In the genomic region with DNA sequence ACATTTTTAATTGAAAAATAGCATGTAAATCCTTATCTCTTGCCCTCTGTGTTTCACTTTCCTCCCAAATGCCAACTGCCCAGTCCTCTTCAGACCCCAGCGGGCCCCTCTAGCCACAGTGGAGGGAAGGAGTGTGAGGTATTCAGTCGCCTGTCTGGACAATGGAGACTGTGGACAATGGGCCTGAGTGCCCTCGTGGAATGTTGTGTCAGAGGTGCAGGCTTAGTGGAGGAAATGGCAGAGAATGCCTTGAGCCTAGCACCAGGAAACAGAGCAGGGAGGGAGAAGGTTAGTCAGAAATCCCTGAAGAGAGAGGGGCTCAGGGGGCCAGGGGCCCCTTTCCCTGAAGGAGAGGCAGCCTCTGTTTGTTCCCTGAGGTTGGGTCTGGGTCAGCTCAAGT, we compare ENCODE assay signal across 11 mouse cellular contexts.
DNase-seq lines count a peak whose midpoint lies in the region; ATAC-seq lines count a peak whose summit lies in the region.
"Had no signal": no experiment of that assay in that cellular context is flagged by ENCODE, and none has a peak within 500 bp of the region (broad histone marks: within the 10 kb centered on the region; RNA-seq: fewer than 3 reads in every experiment).

No protein-coding gene starts in this region.

- H3K27me3 ChIP-seq in heart, embryonic 15.5 days = no peaks in the 10 kb centered on the region
- no peaks in the 10 kb centered on the region for H3K27me3 ChIP-seq in midbrain, embryonic 10.5 days (ENCODE audit: low read depth, poor library complexity, severe bottlenecking)
- no peaks in the 10 kb centered on the region for H3K27me3 ChIP-seq in midbrain, embryonic 14.5 days (ENCODE audit: control insufficient read depth, insufficient read depth, low read length)
- no peaks in the 10 kb centered on the region for H3K27me3 ChIP-seq in embryonic facial prominence, embryonic 13.5 days

- H3K4me3 ChIP-seq in heart, embryonic 15.5 days = no peak overlapping the region
- H3K4me3 ChIP-seq in midbrain, embryonic 10.5 days = no peak overlapping the region
- no peak overlapping the region for H3K4me3 ChIP-seq in midbrain, embryonic 14.5 days (replicated peaks; ENCODE audit: low read depth, low read length)
- no peak overlapping the region for H3K4me3 ChIP-seq in embryonic facial prominence, embryonic 13.5 days
- H3K4me3 ChIP-seq: layer of hippocampus, adult 2 months had no signal

- DNase-seq in heart, adult 18-20 months = no peak
- peak; percentile 68 for DNase-seq in midbrain, embryonic 10.5 days (ENCODE audit: low spot score)
- no peak for DNase-seq in midbrain, embryonic 14.5 days
- DNase-seq in retina, embryonic 14.5 days (ENCODE audit: low spot score) = peak; percentile 46
- DNase-seq in left cerebral cortex, postnatal 36 days (ENCODE audit: low spot score in 2 of 2) = no peak
- DNase-seq: liver had no signal

- ATAC-seq in heart, embryonic 15.5 days (replicated peaks; ENCODE audit: insufficient number of reproducible peaks, insufficient read depth, low FRiP score, low read depth) = no peak
- ATAC-seq in midbrain, embryonic 14.5 days (ENCODE audit: low FRiP score, low TSS enrichment) = no peak
- ATAC-seq in embryonic facial prominence, embryonic 13.5 days (ENCODE audit: insufficient number of reproducible peaks, insufficient read depth, low FRiP score, low TSS enrichment, low read depth) = no peak
- ATAC-seq in inflammation-experienced regulatory T-cells, adult 6 months = no peak

- H3K9me3 ChIP-seq in heart, embryonic 15.5 days (replicated peaks) = no peaks in the 10 kb centered on the region
- H3K9me3 ChIP-seq in midbrain, embryonic 10.5 days (replicated peaks) = no peaks in the 10 kb centered on the region; the same call in 1 of the 2 replicates
- no peaks in the 10 kb centered on the region for H3K9me3 ChIP-seq in midbrain, embryonic 14.5 days (ENCODE audit: control insufficient read depth, low read length)
- 0 out of 2 replicates have a peak, but pooled peaks cover 6% of the 10 kb centered on the region for H3K9me3 ChIP-seq in embryonic facial prominence, embryonic 13.5 days

- H3K9ac ChIP-seq in heart, embryonic 15.5 days = no peak overlapping the region
- no peak overlapping the region for H3K9ac ChIP-seq in midbrain, embryonic 14.5 days (replicated peaks; ENCODE audit: low read length)
- H3K9ac ChIP-seq in embryonic facial prominence, embryonic 13.5 days = no peak overlapping the region
- H3K9ac ChIP-seq: hindbrain, embryonic 14.5 days had no signal

- peaks cover 61% of the 10 kb centered on the region for H3K4me1 ChIP-seq in heart, embryonic 15.5 days (replicated peaks)
- H3K4me1 ChIP-seq in midbrain, embryonic 10.5 days = peaks cover 65% of the 10 kb centered on the region
- H3K4me1 ChIP-seq in midbrain, embryonic 14.5 days (ENCODE audit: control insufficient read depth, insufficient read depth, low read length) = peaks cover 5% of the 10 kb centered on the region; the same call in 1 of the 2 replicates
- H3K4me1 ChIP-seq in embryonic facial prominence, embryonic 13.5 days = peaks cover 59% of the 10 kb centered on the region

- H3K36me3 ChIP-seq in heart, embryonic 15.5 days = no peaks in the 10 kb centered on the region
- no peaks in the 10 kb centered on the region for H3K36me3 ChIP-seq in midbrain, embryonic 10.5 days
- no peaks in the 10 kb centered on the region for H3K36me3 ChIP-seq in midbrain, embryonic 14.5 days (ENCODE audit: control insufficient read depth, insufficient read depth, low read length)
- H3K36me3 ChIP-seq in embryonic facial prominence, embryonic 13.5 days = no peaks in the 10 kb centered on the region

- H3K27ac ChIP-seq in heart, embryonic 15.5 days = peak overlapping the region; percentile 55; the same call in 1 of the 2 replicates
- H3K27ac ChIP-seq in midbrain, embryonic 10.5 days (replicated peaks) = peak overlapping the region; percentile 85
- H3K27ac ChIP-seq in midbrain, embryonic 14.5 days (replicated peaks; ENCODE audit: low read depth, low read length) = no peak overlapping the region; the same call in 1 of the 2 replicates
- H3K27ac ChIP-seq in embryonic facial prominence, embryonic 13.5 days = peak overlapping the region; percentile 49
- H3K27ac ChIP-seq: hindbrain, embryonic 14.5 days; layer of hippocampus, adult 2 months had no signal

- intact Hi-C loops in left cerebral cortex, postnatal 36 days (cut with DNase I) = no loop called here

- no peak overlapping the region for H3K4me2 ChIP-seq in heart, embryonic 15.5 days
- H3K4me2 ChIP-seq in midbrain, embryonic 14.5 days (ENCODE audit: low read length) = no peak overlapping the region
- H3K4me2 ChIP-seq in embryonic facial prominence, embryonic 13.5 days = no peak overlapping the region
- H3K4me2 ChIP-seq: hindbrain, embryonic 14.5 days had no signal

- WGBS in heart, embryonic 15.5 days = 39% methylated on average over 3 of the region's 3 CpGs
- 12% methylated on average over 3 of the region's 3 CpGs for WGBS in midbrain, embryonic 10.5 days
- WGBS in midbrain, embryonic 14.5 days = 10% methylated on average over 3 of the region's 3 CpGs
- 28% methylated on average over 3 of the region's 3 CpGs for WGBS in embryonic facial prominence, embryonic 13.5 days

Comparison
In these comparisons a context has a peak if more than half of its experiments do, and no peak if none do; other contexts are left out.
1. DNase-seq: peak in midbrain, embryonic 10.5 days (single experiment) and retina, embryonic 14.5 days (single experiment); none in heart, adult 18-20 months (0 of 2), midbrain, embryonic 14.5 days (single experiment) and left cerebral cortex, postnatal 36 days (0 of 2).